8 mouse cellular contexts compared by ENCODE assay signal in the genomic region with DNA sequence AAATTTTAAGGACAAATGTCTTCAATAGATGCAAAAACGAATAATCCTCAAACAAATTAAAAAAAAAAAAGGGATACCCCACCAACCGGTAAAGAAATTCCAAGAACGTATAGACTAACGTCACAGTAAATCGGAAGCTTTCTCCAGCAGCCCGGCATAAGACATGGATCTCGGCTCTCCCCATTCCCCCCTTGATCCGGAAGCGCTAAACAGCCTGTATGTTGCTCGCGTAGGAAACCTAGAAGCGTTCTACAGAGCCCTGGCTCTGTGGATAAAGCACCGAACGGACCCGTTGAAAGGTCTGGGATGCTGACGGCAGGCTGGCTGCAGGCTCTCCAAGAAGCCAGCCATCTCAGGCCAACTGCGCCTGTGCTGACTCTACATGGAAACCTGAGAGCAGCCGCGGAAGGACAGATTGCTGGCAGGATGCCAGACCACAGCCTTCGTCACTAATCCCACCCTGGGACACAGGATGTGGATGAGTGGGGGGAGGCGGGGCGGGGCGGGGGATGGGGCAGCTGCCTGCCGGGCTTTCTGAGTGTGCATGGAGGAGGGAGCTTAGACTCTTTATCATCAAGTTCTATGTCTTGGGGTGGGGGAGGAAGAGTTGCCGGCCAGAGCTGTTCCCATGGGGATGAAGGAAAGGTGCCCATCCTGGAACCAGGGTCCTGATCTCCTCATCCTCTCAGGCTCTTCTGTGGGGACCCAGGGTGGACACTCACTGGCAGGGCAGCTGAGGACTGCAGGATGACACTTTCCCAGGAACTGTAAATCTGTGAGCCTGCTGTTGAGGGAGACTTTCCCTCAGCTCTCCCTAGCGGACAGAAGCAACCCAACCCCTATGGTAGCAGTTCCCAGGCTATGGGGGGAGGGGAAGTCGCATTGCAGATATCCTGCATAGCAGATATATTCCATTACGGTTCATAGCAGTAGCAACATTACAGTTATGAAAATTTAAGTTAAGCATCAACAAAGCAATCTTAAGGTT. TPM values are rescaled to one million over a fixed set of nuclear protein-coding genes. Genes with fewer than 3 reads are reported as not detected.
DNase-seq lines count a peak whose midpoint lies in the region; ATAC-seq and TF ChIP-seq lines count a peak whose summit lies in the region.

No protein-coding gene starts in this region.

- peaks cover 11% of the 10 kb centered on the region for H3K4me1 ChIP-seq in hindbrain, embryonic 14.5 days (replicated peaks; ENCODE audit: control insufficient read depth, insufficient read depth, low read length)
- H3K4me1 ChIP-seq in midbrain, embryonic 10.5 days: peaks cover 44% of the 10 kb centered on the region

- ATAC-seq in hindbrain, embryonic 14.5 days (ENCODE audit: low FRiP score): peak; percentile 93
- no peak for ATAC-seq in erythroid progenitor cell, adult 5-6 weeks (replicated peaks; ENCODE audit: low FRiP score, poor library complexity, severe bottlenecking)

- TF ChIP-seq CTCF in gastrocnemius, adult 2 months (IDR thresholded peaks at IDR 0.05): no peak

- no peaks in the 10 kb centered on the region for H3K27me3 ChIP-seq in hindbrain, embryonic 14.5 days (ENCODE audit: control insufficient read depth, insufficient read depth, low read length)
- no peaks in the 10 kb centered on the region for H3K27me3 ChIP-seq in midbrain, embryonic 10.5 days (ENCODE audit: low read depth, poor library complexity, severe bottlenecking)

- peak overlapping the region; percentile 62 for H3K4me2 ChIP-seq in hindbrain, embryonic 14.5 days (replicated peaks)

- intact Hi-C loops in gastrocnemius, adult 2 months (cut with DNase I): no loop called here
- intact Hi-C loops in left cerebral cortex, postnatal 25 days (cut with DNase I): no loop called here

- peak overlapping the region; percentile 59 for H3K4me3 ChIP-seq in gastrocnemius, adult 2 months
- H3K4me3 ChIP-seq in hindbrain, embryonic 14.5 days (replicated peaks; ENCODE audit: low read length): peak overlapping the region; percentile 33
- H3K4me3 ChIP-seq in midbrain, embryonic 10.5 days: peak overlapping the region; percentile 54

- H3K27ac ChIP-seq in gastrocnemius, adult 2 months: peak overlapping the region; percentile 77
- peak overlapping the region; percentile 97 for H3K27ac ChIP-seq in hindbrain, embryonic 14.5 days
- H3K27ac ChIP-seq in midbrain, embryonic 10.5 days (replicated peaks): peak overlapping the region; percentile 91

- H3K9me3 ChIP-seq in hindbrain, embryonic 14.5 days (ENCODE audit: control insufficient read depth, low read length): no peaks in the 10 kb centered on the region
- H3K9me3 ChIP-seq in midbrain, embryonic 10.5 days (replicated peaks): no peaks in the 10 kb centered on the region

- DNase-seq in NIH3T3 (ENCODE audit: low read depth): peak; percentile 100
- peak; percentile 72 for DNase-seq in brain, embryonic 18.5 days (ENCODE audit: low read depth, low spot score)
- DNase-seq in gastrocnemius, adult 2 months: peak; percentile 87
- peak; percentile 90 for DNase-seq in hindbrain, embryonic 14.5 days (ENCODE audit: low spot score)
- peak; percentile 60 to 61 for DNase-seq in left cerebral cortex, postnatal 25 days (ENCODE audit: low spot score in 2 of 2)
- DNase-seq in midbrain, embryonic 10.5 days (ENCODE audit: low spot score): peak; percentile 93
- peak; percentile 93 for DNase-seq in skeletal muscle tissue, adult 2 months (ENCODE audit: low read depth, low spot score)

- no peaks in the 10 kb centered on the region for H3K36me3 ChIP-seq in hindbrain, embryonic 14.5 days (replicated peaks; ENCODE audit: control insufficient read depth, insufficient read depth)
- H3K36me3 ChIP-seq in midbrain, embryonic 10.5 days: no peaks in the 10 kb centered on the region

- WGBS in hindbrain, embryonic 14.5 days: 4% methylated on average over 28 of the region's 28 CpGs
- WGBS in midbrain, embryonic 10.5 days: 6% methylated on average over 28 of the region's 28 CpGs

- peak overlapping the region; percentile 65 for H3K9ac ChIP-seq in hindbrain, embryonic 14.5 days

RNA-seq across cellular contexts. Expression of gene Prr5, which starts 15.1 kb away (rescaled TPM):
- 1 to 10 TPM; 3.0 to 4.3 TPM for total RNA-seq in gastrocnemius, adult 2 months (2021)
- 26.2 and 27.1 TPM in 2 replicates for polyA plus RNA-seq in hindbrain, embryonic 14.5 days (2014; fragmentation: Nextera tagmentation; extraction: Ambion mirVana)
- total RNA-seq in left cerebral cortex, postnatal 25 days (2021): 10 to 100 TPM; 11.6 to 13.2 TPM
- 14.7 and 17.1 TPM in 2 replicates for polyA plus RNA-seq in midbrain, embryonic 10.5 days (2016; fragmentation: Nextera tagmentation; extraction: Ambion mirVana)
- total RNA-seq in erythroid progenitor cell, adult 5-6 weeks (2015; ENCODE audit: low replicate concordance): 5.4 TPM in 1 of 2 replicates, not detected in the other
- 0.39 TPM in 1 of 2 replicates, not detected in the other for total RNA-seq in erythroid progenitor cell, adult 5-6 weeks (2017; ENCODE audit: low replicate concordance)
